Mouse (Mus musculus) stomach, postnatal 0 days (tissue): ENCODE results near the gene Celsr2. TPM values are rescaled to one million over a fixed set of nuclear protein-coding genes. Genes with fewer than 3 reads are reported as not detected.

ENCODE experiments used
- ATAC-seq: fragments of 200-750 bp; cut with Nextera tagmentation; 2 replicates; pipeline ENCODE4 v1.8.0; 2017; ENCODE audit not compliant: low FRiP score, low TSS enrichment
- DNase-seq: peaks from one replicate; pipeline ENCODE4 v3.0.0-alpha.2; 2016; ENCODE audit warnings: low spot score
- H3K27ac ChIP-seq: fragments of 300-500 bp; sonication (generic); replicated peaks from 2 replicates; pipeline ENCODE4 v1.5.1; 2014; ENCODE audit warnings: mild to moderate bottlenecking, control low read depth
- H3K27me3 ChIP-seq: fragments of 300-500 bp; sonication (generic); 2 replicates; pipeline ENCODE4 v1.6.1; 2014; ENCODE audit warnings: low read length; ENCODE audit not compliant: control insufficient read depth, insufficient read depth
- H3K36me3 ChIP-seq: fragments of 300-500 bp; sonication (generic); 2 replicates; pipeline ENCODE4 v1.6.1; 2014; ENCODE audit warnings: low read length, mixed read lengths; ENCODE audit not compliant: control insufficient read depth, insufficient read depth
- H3K4me1 ChIP-seq: fragments of 300-500 bp; sonication (generic); replicated peaks from 2 replicates; pipeline ENCODE4 v1.6.1; 2014; ENCODE audit warnings: antibody characterized with exemption; ENCODE audit not compliant: control insufficient read depth, insufficient read depth
- H3K4me2 ChIP-seq: fragments of 300-500 bp; sonication (generic); replicated peaks from 2 replicates; pipeline ENCODE4 v1.6.1; 2014; ENCODE audit warnings: low read depth, mild to moderate bottlenecking, control low read depth, moderate library complexity
- H3K4me3 ChIP-seq: fragments of 300-500 bp; sonication (generic); 2 replicates; pipeline ENCODE4 v1.5.1; 2014; ENCODE audit warnings: low read depth, low read length, control low read depth
- H3K9ac ChIP-seq: fragments of 300-500 bp; sonication (generic); 2 replicates; pipeline ENCODE4 v1.6.1; 2014; ENCODE audit warnings: mild to moderate bottlenecking, low read length, control low read depth, mixed read lengths
- H3K9me3 ChIP-seq: fragments of 300-500 bp; sonication (generic); 2 replicates; pipeline ENCODE4 v1.6.1; 2016; ENCODE audit warnings: low read length; ENCODE audit not compliant: control insufficient read depth
- CTCF ChIP-seq: IDR thresholded peaks from 2 replicates; pipeline ENCODE4 v1.5.1; 2016; ENCODE audit warnings: antibody characterized with exemption, low read depth, mild to moderate bottlenecking, moderate library complexity
- EP300 ChIP-seq: optimal IDR thresholded peaks from 2 replicates; pipeline ENCODE3; 2016; ENCODE audit warnings: antibody characterized with exemption
- WGBS: fragments of 180-500 bp; shearing (Covaris S2); extraction: QIAGEN DNeasy Blood & Tissue Kit; methylation state at CpG from one replicate; pipeline ENCODE4 v1.1.7; 2014; 5-methylcytosine and 5-hydroxymethylcytosine counted together
- polyA plus RNA-seq: library from polyadenylated mRNA; unstranded; fragments of >200 nt; fragmentation: Nextera tagmentation; extraction: Ambion mirVana; gene quantifications from 2 replicates; pipeline ENCODE4 v1.2.1, GENCODE M21; 2015

Gene Celsr2
- polyA plus RNA-seq, 1 experiment from 2014 or later = 7.5 TPM

- H3K27ac ChIP-seq = peak overlapping the region; percentile 56
- ATAC-seq = no peak
- 64% methylated on average over 15 of the region's 15 CpGs for WGBS
These were observed 12.8 kb downstream of the Celsr2 start for GRCm38 (mm10) chr3:108402528-108402920.

GRCm38 (mm10) chr3:108401692-108402527 lies 13.4 kb downstream of the Celsr2 start:
- no peak overlapping the region for H3K4me3 ChIP-seq
- H3K9ac ChIP-seq = no peak overlapping the region
- peak overlapping the region; percentile 56 for H3K27ac ChIP-seq
- WGBS = 24% methylated on average over 22 of the region's 22 CpGs
- peak; percentile 94 for ATAC-seq
- DNase-seq = peak; percentile 96
- TF ChIP-seq EP300 = no peak
- TF ChIP-seq CTCF = peak; percentile 98
- H3K27me3 ChIP-seq = no peaks in the 10 kb centered on the region
- no peaks in the 10 kb centered on the region for H3K9me3 ChIP-seq
- no peaks in the 10 kb centered on the region; the same call in 1 of the 2 replicates for H3K36me3 ChIP-seq
- peak overlapping the region; percentile 36 for H3K4me2 ChIP-seq
- no peaks in the 10 kb centered on the region for H3K4me1 ChIP-seq

More at GRCm38 (mm10) chr3:108402528-108402920, 12.8 kb downstream of the Celsr2 start:
- Histone ChIP-seq H3K9me3 (no peaks in the 10 kb centered on the region), H3K4me2 (no peak overlapping the region), H3K9ac (no peak overlapping the region), H3K4me3 (no peak overlapping the region), H3K27me3 (no peaks in the 10 kb centered on the region), H3K4me1 (no peaks in the 10 kb centered on the region), H3K36me3 (no peaks in the 10 kb centered on the region; the same call in 1 of the 2 replicates)
- no peak for DNase-seq
- TF ChIP-seq CTCF (no peak), EP300 (no peak)

- Histone ChIP-seq H3K27ac (no peak overlapping the region), H3K36me3 (no peaks in the 10 kb centered on the region; the same call in 1 of the 2 replicates), H3K27me3 (no peaks in the 10 kb centered on the region), H3K4me3 (no peak overlapping the region), H3K9me3 (no peaks in the 10 kb centered on the region), H3K4me1 (no peaks in the 10 kb centered on the region), H3K9ac (no peak overlapping the region), H3K4me2 (no peak overlapping the region)
- ATAC-seq (no peak), DNase-seq (no peak)
- TF ChIP-seq EP300 = no peak
- 75% methylated on average over 5 of the region's 5 CpGs for WGBS
These were observed 14.9 kb downstream of the Celsr2 start for GRCm38 (mm10) chr3:108400442-108400841.

GRCm38 (mm10) chr3:108398281-108398680 lies 17.1 kb downstream of the Celsr2 start:
- Histone ChIP-seq H3K9ac (no peak overlapping the region), H3K4me1 (no peaks in the 10 kb centered on the region), H3K4me2 (no peak overlapping the region), H3K36me3 (no peaks in the 10 kb centered on the region; the same call in 1 of the 2 replicates), H3K27me3 (no peaks in the 10 kb centered on the region), H3K9me3 (no peaks in the 10 kb centered on the region), H3K4me3 (no peak overlapping the region), H3K27ac (no peak overlapping the region)
- 91% methylated on average over 9 of the region's 9 CpGs for WGBS
- ATAC-seq (no peak), DNase-seq (no peak)
- no peak for TF ChIP-seq EP300
- no peak for TF ChIP-seq CTCF

- no peaks in the 10 kb centered on the region; the same call in 1 of the 2 replicates for H3K36me3 ChIP-seq
- H3K4me2 ChIP-seq = no peak overlapping the region
- no peaks in the 10 kb centered on the region for H3K27me3 ChIP-seq
- no peaks in the 10 kb centered on the region; the same call in 1 of the 2 replicates for H3K4me1 ChIP-seq
- 65% methylated on average over 12 of the region's 15 CpGs for WGBS
- DNase-seq (no peak), ATAC-seq (no peak)
- no peak for TF ChIP-seq CTCF
- no peak for TF ChIP-seq EP300
- no peaks in the 10 kb centered on the region for H3K9me3 ChIP-seq
- H3K4me3 ChIP-seq = no peak overlapping the region
- H3K27ac ChIP-seq = no peak overlapping the region
- no peak overlapping the region for H3K9ac ChIP-seq
These were observed 22.6 kb downstream of the Celsr2 start for GRCm38 (mm10) chr3:108392793-108393192.

GRCm38 (mm10) chr3:108392299-108392698 lies 23.1 kb downstream of the Celsr2 start:
- H3K4me2 ChIP-seq = peak overlapping the region; percentile 14; the same call in 1 of the 2 replicates
- H3K27ac ChIP-seq = no peak overlapping the region
- 25% methylated on average over 10 of the region's 10 CpGs for WGBS
- no peaks in the 10 kb centered on the region; the same call in 1 of the 2 replicates for H3K4me1 ChIP-seq
- no peak for ATAC-seq
- H3K9me3 ChIP-seq = no peaks in the 10 kb centered on the region
- H3K36me3 ChIP-seq = no peaks in the 10 kb centered on the region; the same call in 1 of the 2 replicates
- no peaks in the 10 kb centered on the region for H3K27me3 ChIP-seq
- TF ChIP-seq EP300 (no peak), CTCF (no peak)
- DNase-seq = no peak
- no peak overlapping the region for H3K9ac ChIP-seq
- no peak overlapping the region for H3K4me3 ChIP-seq
